Mouse (Mus musculus) liver, postnatal 0 days (tissue): Measurements from ENCODE around the gene Prdm5.

ENCODE experiments used
- CTCF ChIP-seq: sonication (generic); IDR thresholded peaks from 2 replicates; pipeline ENCODE4 v1.5.1; 2016; ENCODE audit warnings: antibody characterized with exemption, low read depth
- EP300 ChIP-seq: IDR thresholded peaks from 2 replicates; pipeline ENCODE4 v1.6.1; 2016; ENCODE audit warnings: antibody characterized with exemption, low read depth, mild to moderate bottlenecking

DNA sequence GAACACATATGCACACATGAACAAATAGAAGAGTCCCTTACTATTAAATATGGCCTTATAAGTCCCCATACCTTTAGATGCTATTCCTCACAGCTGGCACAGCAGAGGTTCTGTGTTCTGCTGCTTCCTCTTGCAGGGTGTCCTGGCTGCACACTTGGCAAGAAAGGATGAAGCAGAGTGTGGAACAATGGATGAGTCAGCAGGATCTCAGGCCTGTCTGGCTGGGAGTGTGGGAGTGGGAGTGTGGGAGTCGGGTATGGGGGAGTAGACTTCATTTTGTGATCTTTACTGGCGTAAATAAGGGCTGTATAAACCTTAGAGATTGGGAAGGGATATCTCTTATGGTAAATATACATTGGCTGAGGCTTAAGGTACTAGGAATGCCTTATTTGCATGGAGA is 14.1 kb downstream of the Prdm5 start:
- TF ChIP-seq CTCF (no peak), EP300 (no peak)
